Mouse (Mus musculus) retina, postnatal 7 days (tissue): Measurements from ENCODE around the gene Rab1a.
A peak's percentile ranks its signal among the peaks of the same experiment; 100 is the strongest.
"Not testable (repeated sequence)": the region's sequence is repeated elsewhere in the genome, so short reads cannot be mapped to it uniquely, and the experiment has no call there.

Experiments used
- DNase-seq: peaks from one replicate; pipeline ENCODE4 v3.0.0-alpha.2; 2012; ENCODE audit warnings: low read depth, low spot score

Gene Rab1a

DNA sequence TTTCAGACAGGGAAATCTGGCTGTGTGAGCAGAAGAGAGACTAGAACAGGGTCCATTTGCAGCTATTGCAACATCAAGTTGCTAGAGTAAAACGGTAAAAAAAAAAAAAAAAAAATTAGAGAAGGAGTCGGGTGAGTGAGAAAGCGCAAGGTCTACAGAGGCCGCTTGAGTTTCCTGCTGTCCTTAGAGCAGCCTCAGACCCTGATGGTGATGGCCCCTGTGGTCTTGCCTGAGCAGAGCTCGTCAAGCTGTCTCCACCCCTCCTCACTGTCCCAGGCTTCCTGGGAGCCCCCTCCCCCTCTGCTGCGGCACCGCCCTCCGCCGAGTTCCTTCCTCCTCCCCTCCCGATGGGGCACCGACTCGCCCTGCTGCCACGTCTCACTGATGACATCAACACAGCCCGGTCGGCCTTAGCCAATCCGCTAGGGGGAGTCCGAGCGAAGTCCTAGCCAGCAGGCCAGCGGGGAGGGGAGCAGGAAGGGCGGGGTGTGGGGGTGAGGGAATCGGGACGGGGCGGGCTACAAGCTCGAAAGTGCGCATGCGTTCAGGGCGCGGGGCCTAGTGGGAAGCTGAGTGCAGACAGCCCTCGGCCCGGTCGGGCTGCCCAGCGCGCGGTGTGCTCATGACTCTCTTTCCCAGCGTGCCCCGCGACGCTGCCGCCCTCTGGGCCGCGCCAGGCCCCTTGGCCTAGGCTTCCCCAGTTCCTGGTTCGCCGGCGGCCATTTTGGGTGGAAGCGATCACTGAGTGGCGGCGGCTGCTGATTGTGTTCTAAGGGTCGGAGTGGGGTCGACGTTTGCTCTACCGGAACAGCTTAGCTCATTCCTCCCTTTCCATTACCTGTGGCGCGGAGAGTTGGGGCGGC, at the start of gene Rab1a:
Gene Rab1a (plus strand): TSS at position 720 of the 863 bp plus-strand sequence.
- DNase-seq: peak; percentile 100

DNA sequence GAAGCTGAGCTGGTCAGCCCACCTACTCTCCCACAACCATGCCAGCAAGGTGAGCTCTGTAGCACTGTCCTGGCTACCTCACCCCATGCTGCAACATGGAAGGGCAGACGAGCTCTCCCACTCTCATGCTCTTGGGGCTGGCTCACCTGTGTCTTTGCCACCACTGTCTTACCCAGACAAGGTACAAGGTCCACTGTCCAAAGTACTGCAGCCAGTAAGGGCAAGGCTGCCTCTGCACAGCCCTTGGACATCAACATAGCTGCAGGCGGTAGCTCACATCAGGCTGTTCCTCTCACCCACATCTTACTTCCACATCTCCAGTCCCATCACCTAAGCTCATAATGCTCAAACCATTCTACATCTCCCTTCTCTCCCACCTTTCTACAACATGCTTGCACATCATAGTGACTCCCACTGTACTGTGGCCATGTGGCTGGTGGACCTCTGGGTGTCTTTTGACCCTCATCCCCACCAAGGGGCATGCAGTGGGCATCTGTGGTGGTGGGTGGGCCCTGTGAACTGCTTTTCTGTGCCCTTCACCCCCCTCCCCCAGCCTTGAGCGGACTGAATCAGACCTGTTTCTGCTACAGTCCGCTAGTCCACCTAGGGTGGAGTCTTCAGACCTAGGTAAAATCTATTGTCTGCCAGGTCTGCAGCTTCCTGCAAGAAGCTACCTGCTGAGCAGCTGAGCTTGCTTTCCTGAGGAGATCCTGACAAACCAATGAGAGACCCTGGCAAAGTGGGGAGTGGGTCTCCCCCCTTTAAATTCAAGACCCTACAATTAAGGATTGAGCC, 48.9 kb upstream of the Rab1a start:
- DNase-seq: no peak

DNA sequence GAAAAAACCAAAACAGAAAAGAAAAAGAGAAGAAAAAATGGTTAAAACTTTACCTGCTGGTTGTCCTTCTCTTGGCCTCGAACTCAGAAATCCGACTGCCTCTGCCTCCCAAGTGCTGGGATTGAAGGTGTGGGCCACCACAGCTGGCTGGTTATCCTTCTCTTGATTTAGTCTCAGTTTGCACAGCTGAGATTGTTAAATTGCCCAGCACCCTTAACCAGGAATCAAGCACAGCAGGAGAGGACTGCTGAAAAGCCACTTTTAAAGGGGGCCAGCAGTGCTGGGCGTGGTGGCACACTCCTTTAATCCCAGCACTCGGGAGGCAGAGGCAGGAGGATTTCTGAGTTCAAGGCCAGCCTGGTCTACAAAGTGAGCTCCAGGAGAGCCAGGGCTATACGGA, 47.7 kb upstream of the Rab1a start:
- DNase-seq: not testable (repeated sequence)

DNA sequence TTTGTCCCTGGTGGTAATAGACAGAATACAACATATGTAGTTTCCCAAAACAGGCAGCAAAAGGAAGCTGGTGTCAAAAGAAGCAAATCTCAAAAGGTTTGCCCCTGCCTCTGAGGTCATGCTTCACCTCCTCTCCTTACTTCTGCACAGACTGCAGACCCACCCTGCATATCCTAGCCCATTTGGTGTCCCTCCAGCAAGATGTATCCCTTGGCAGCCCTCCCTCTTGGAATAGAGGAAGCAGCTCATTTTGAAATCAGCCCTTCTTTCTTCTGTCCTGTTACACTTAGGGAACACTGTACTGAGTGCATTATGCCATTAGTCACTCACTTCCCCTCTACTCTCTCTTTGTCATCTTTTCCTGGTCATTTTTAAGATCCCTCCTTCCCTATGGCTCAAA, 42.4 kb upstream of the Rab1a start:
- DNase-seq: no peak

DNA sequence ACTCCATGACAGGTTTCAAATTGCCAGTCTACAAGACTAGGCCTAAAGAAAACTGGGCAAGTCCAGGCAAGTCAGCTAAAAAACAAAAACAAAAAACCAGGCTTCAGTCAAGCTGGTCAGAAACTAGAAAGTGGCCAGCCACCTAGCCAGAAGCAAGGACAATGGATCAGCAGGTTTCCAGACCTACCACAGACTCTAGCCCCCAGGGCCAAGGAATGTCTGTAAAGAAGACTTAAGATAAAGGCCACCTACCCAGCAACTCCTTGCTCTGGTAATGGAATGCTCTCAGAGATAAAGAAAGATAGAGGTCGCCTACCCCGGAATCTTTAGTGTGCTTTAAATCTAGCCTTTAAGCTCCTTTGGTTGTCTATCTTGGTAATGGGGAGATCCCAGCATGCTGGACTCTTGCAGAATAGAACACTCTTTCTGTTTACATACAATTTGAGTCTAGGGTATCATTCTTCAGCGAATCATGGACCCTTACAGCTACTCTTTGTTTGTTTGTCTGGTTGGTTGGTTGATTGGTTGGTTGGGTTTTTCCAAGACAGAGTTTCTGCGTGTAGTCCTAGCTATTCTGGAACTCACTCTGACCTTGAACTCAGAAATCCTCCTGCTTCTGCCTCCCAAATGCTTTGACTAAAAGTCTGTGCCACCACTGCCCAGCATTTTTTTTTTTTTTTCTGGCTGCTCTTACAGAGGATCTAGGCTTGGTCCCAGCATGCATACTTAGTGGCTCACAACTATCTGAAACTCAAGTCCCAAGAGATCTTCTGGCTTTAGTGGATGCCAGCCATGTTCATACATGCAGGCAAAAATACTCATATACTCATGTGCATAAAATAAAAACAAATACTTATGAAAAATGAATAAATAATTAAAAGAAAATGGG, 36.0 kb upstream of the Rab1a start:
- no peak for DNase-seq

DNA sequence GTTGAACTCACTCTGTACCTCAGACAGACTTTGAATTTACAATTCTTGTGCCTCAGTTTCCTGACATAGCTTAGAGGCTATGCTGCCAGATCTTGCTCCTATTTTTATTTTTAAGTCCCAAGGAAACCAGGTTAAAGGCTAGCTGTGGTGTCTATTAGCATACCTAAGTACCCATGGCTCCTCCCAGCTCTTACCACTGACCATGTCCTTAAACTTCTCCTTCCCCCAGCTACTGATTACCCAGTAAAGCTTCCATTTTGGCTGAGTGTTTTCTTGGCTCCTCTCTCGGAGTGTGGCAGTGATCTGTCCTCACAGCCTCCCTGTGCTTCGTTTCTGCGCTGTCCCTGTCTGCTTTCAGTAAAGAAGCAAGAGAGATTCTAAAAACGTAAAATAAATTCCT, 35.2 kb upstream of the Rab1a start:
- DNase-seq: no peak

DNA sequence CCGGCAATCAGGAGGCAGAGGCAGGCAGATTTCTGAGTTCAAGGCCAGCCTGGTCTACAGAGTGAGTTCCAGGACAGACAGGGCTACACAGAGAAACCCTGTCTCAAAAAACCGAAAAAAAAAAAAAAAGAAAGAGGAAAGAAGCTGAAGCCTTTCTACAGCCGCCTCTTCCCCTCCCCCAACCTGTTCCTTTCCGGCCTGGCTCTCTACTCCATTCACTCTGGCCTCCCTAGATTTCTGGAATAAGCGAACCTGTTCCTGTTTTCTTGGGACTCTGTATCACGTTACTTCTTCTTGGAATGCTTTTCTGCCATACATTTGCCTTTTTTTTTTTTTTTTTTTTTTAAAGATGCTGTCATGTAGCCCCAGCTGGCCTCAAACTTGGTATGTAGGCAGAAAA, 34.8 kb upstream of the Rab1a start:
- DNase-seq: not testable (repeated sequence)

DNA sequence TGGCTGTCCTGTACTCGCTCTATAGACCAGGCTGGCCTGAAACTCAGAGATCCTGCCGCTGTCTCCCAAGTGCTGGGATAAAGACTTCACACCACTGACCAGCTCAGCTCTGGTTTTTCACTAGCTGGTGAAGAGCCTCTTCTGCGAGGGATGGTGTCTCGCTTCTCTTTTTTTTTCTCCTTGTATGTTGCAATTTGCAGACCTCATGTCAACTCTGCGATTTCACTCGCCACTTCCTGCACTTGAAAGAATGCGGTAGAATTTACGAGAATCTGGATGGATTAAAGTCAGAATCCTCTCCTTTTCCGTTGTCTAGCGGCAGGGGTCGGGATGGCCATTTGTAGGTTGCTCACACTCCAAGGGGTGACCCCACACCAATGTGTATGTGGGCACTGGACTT, 32.3 kb upstream of the Rab1a start:
- no peak for DNase-seq

DNA sequence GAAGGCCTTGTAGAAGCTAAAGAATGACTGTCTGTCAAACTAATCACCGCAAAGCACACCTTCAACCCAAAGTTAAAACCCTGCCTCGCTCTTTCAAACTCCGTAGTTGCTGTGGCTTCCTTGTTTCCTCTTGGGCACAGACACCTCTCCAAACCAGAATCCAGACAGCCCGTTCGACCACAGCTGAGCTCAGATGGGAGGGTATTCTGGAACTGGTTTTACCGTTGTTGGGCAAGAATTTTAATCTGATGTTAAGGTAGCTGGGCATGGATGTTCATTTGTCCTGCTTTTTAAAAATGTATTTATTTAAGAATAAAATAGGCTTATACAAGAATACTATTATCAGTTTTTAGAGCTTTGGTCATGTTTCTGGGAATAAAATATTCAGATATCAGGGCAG, 14.0 kb upstream of the Rab1a start:
- DNase-seq: no peak

DNA sequence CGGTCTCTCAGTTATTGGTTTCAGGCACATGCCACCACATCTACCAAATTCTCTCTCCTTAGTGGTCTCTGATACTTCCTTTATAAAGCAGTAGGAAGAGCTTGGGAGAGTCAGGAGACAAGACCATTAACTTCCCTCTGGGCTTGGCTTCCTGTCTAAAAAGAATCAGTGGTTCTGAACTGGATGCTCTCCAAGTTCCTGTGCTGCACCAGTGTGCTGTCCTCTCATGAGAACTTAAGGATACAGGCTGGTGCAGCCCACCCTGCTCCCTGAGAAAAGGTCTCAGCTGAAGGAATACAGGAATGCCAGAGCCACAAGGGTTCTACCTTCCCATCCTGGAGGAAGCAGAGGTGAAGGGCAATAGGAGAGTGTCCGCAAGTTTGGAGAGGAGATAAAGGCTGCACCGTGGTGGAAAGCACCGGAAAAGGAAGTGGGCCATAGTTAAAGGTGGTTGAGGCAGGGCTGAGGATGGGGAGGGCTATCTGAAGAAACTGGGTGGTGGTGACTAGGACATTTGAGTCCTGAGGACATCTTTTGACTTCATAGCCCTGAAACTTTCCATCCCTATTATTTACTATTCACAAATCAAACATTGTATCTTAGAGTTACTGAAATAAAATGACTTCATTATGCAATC, 8.0 kb upstream of the Rab1a start:
- DNase-seq: no peak

DNA sequence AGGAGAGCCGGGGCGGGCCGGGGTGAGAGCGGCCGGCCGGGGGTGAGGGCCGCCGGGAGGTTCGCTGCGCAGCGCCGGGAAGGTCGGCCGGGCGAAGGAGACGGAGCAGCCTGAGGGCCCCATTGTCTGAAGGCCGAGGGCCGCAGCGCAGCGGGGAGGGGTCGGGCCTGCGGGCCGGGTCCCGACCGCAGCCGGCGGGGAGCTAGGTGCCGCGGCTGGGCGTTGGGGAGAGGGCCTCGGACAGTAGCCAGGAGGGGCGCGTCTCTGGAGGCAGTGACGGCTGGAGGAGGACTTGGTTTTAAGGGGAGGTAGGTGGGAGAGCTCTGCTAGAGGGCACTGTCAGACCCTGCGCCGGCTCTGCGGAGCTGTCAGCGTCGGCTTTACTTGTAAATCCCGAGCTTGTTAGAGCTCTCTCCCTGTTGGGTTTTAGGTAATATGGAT, 449 bp downstream of the Rab1a start:
- DNase-seq: peak; percentile 25

DNA sequence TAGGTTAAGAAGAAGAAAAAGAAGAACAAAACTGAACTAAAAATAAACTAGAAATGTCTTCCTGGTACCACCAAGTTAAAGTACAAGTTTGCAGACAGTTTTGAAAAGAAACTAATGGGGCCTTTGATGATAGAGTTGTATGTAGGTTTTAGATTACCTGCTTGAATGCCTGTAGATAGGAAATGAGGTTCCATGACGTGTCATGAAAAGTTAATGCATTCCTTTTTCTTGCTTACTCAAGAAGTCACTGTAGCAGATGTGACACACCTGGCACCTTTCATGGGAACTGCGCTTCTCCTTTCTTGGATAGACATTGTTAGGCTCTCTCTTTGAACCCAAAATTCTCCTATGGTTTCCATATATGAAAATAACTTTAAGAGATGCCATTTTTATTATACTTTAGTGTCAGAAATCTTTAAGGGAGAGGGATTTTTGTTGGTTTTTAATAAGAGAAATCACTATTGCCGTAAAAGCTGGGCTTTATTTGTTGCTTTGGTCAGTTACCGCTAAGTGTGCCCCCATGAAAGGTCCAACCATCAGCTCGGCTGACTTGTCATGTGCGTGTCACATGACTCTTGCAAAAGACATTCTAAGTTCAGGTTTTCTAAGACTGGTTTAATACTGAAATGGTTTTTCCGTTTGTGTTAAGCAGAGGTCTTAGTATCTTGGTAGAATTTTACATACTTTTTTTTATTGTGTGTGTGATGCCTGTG, 1.2 kb downstream of the Rab1a start:
- no peak for DNase-seq

DNA sequence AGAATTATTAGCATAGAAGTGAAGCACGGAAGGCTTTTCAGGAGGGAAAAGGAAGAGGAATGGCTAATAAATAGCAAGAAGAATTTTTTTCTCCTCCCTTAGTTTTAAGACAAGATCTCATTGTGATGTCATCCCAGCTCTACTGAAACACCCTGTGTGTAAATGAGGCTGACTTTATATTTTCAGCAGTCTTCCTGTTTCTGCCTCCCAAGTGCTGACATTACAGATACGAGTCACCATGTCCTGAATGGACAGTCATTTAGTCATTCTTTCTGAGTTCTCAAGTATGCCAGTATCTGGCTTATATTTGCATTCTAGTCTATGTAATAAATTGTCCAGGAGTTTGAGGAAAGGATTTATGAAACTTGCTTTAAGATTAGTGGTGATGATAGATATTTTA, 3.1 kb downstream of the Rab1a start:
- no peak for DNase-seq

DNA sequence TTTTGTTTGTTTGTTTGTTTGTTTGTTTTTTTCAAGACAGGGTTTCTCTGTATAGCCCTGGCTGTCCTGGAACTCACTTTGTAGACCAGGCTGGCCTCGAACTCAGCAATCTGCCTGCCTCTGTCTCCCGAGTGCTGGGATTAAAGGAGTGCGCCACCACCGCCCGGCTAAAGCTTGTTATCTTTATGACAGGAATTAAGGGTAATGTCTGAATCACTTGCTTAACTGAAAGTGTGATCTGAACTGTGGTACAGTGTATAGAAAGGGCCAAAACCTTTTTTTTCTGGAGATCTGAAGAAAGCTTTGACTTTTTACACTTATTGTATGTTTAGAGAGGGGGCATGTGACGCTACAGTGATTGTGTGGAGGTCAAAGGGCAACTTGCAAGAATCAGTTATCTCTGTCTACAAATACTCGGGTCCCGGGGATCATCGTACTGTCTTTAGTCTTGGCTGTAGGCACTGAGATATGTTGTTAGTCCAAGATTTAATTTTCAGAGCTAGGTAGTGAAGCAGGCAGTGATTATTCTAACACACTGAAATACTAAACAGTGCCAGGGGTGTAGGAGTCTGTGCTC, 3.7 kb downstream of the Rab1a start:
- no peak for DNase-seq

DNA sequence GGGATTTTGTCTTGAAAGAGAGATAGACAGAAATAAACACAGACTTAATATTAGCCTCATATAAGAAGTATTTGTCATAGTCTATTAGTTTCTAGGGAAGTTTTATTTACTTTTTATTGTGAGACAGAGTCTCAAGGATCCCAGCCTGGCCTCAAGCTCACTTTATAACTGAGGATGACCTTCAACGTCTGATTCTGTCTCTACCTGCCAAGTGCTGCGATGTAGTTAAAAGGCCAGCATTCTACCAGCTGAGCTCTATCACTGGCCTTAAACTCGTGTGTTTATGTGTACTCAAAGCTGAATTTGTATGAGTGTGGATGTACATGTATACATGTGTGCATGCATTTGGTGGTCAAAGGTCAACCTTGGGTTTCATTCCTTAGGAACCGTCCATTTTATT, 4.3 kb downstream of the Rab1a start:
- DNase-seq: no peak

DNA sequence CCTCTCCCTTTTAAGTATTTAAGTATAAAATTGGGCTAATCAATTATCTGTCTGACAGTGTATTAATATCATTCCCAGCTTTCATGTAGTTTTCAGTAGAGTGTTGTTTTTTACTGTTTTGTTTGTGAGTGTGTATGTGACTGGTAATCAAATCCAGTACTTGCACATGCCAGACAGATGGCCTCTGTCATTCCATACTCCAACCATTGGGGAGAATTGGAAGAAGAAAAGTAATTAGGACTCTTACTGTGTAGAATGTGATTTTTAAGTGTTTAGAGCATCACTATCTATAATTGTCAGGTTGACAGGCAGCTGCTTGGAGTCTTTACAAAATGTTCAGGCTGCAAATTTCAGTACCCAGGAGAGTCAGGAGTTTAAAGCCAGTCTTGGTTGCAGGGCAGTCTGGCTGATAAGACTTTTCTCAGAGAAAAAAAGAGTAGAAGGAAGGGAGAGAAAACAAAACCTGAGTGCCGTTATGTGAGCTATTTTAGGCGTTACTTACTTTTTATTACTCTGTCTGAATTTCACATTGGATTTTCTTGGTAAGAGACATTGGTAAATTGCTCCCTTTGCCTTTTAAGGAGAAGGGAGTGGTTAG, 5.5 kb downstream of the Rab1a start:
- DNase-seq: no peak

DNA sequence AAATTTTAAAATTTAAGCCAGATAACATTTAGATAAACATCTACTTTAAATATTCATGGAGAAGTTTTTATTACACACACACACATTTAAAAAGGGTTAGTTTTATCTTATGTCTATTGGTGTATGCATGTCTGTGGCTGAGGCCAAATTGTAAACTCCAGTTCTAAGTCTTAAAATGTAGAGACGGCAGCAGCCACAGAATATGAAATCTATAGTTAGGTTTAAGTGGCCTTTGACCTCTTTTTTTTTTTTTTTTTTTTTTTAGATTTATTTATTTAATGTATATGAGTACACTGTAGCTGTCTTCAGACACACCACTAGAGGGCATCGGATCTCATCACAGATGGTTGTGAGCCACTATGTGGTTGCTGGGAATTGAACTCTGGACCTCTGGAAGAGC, 6.4 kb downstream of the Rab1a start:
- no peak for DNase-seq

DNA sequence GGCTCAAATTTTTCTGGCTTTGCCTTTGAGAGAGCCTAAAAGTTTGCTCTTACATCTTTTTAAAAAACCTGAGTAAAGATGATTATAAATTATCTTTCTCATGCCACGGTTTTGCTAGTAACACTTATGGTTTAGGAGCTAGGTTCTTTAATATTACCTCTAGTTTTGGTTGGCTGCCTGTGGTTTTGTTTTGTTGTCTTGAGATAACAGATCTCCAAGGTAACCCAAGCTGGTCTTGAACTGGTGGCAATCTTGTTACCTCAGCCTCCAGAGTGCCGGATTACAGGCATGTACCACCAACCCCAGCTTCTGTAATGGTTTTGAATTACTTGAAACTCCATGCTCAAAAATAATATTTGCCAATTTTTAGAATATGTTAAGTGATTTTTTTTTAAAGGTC, 10.6 kb downstream of the Rab1a start:
- no peak for DNase-seq

DNA sequence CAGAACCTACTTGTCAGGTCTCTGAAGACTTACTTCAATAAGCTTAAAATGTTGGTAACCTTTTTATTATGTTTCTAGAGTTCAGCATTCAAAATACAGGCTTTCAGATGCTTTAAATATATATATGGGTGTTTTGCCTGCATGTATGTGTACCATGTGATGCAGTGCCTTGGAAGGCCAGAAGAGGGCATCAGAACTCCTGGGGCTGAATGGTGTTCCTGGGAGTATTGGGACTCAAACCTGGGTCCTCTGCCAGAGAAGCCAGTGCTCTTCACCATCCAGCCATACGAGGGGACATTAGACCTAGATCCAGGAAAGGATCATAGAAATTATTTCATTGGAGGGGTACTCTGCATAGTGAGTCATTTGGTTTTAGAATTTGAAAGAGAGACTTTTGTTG, 13.5 kb downstream of the Rab1a start:
- DNase-seq: no peak

DNA sequence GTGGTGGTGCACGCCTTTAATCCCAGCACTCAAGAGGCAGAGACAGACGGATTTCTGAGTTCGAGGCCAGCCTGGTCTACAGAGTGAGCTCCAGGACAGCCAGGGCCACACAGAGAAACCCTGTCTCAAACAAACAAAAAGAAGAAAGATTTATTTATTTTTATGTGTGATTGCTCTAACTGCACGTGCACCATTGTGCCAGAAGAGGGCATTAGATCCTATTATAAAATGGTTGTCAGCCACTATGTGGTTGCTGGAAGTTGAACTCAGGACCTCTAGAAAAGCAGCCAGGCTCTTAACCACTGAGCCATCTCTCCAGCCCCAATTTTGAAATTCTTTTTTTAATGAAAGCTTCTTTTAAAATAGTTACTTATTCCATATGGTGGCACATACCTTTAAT, 15.2 kb downstream of the Rab1a start:
- no peak for DNase-seq
